Mouse (Mus musculus): Measurements from ENCODE around the gene Tmem189. TPM values are rescaled to one million over a fixed set of nuclear protein-coding genes. Genes with fewer than 3 reads are reported as not detected.

Tmem189 gene
- total and polyA plus RNA-seq, 3 experiments: 21.7 to 46.5 TPM; not detected in 1

- Histone ChIP-seq H3K27me3 (ENCODE audit: control insufficient read depth in 1 of 2, insufficient read depth in 2 of 2, low read length in 2 of 2) (no peaks in the 10 kb centered on the region), H3K36me3 (ENCODE audit: control insufficient read depth in 1 of 2, insufficient read depth in 2 of 2, low read length in 2 of 2) (no peaks in the 10 kb centered on the region), H3K9me3 (replicated peaks; ENCODE audit: insufficient read depth, low read length) (no peaks in the 10 kb centered on the region), H3K9ac (ENCODE audit: control insufficient read depth, low read depth, low read length, poor library complexity, severe bottlenecking) (no peak overlapping the region), H3K4me3 (ENCODE audit: control insufficient read depth in 1 of 2, insufficient read depth in 1 of 2, low read depth in 2 of 2, low read length in 2 of 2) (no peak overlapping the region), H3K4me1 (ENCODE audit: control insufficient read depth in 1 of 2, insufficient read depth in 2 of 2, low read length in 2 of 2) (no peaks in the 10 kb centered on the region), H3K79me2 (ENCODE audit: control insufficient read depth, insufficient read depth, low read length, poor library complexity) (no peaks in the 10 kb centered on the region), H3K27ac (ENCODE audit: control insufficient read depth, low read depth, low read length) (no peak overlapping the region)
- no peak for DNase-seq (ENCODE audit: low read depth, low spot score)
- TF ChIP-seq HCFC1 (IDR thresholded peaks at IDR 0.05; ENCODE audit: low read depth, low read length) (no peak), EP300 (IDR thresholded peaks at IDR 0.05; ENCODE audit: low read depth in 1 of 2, low read length in 2 of 2) (no peak), ZNF384 (IDR thresholded peaks at IDR 0.05; ENCODE audit: low read depth, low read length) (no peak), ZKSCAN1 (IDR thresholded peaks at IDR 0.05; ENCODE audit: low read depth, low read length) (no peak), GATA1 (IDR thresholded peaks at IDR 0.05; ENCODE audit: low read depth, low read length) (no peak)
These were observed 89.1 kb downstream of the Tmem189 start for GRCm38 (mm10) chr2:167600481-167600995.

GRCm38 (mm10) chr2:167599917-167600316, 89.7 kb downstream of the Tmem189 start:
- Histone ChIP-seq H3K4me3 (ENCODE audit: control insufficient read depth in 1 of 2, insufficient read depth in 1 of 2, low read depth in 2 of 2, low read length in 2 of 2) (no peak overlapping the region), H3K9ac (ENCODE audit: control insufficient read depth, low read depth, low read length, poor library complexity, severe bottlenecking) (no peak overlapping the region), H3K27ac (ENCODE audit: control insufficient read depth, low read depth, low read length) (no peak overlapping the region), H3K79me2 (ENCODE audit: control insufficient read depth, insufficient read depth, low read length, poor library complexity) (no peaks in the 10 kb centered on the region), H3K9me3 (replicated peaks; ENCODE audit: insufficient read depth, low read length) (no peaks in the 10 kb centered on the region), H3K4me1 (ENCODE audit: control insufficient read depth in 1 of 2, insufficient read depth in 2 of 2, low read length in 2 of 2) (no peaks in the 10 kb centered on the region), H3K27me3 (ENCODE audit: control insufficient read depth in 1 of 2, insufficient read depth in 2 of 2, low read length in 2 of 2) (no peaks in the 10 kb centered on the region), H3K36me3 (ENCODE audit: control insufficient read depth in 1 of 2, insufficient read depth in 2 of 2, low read length in 2 of 2) (no peaks in the 10 kb centered on the region)
- no peak for TF ChIP-seq CHD2 (IDR thresholded peaks at IDR 0.05; ENCODE audit: low read length)
- TF ChIP-seq ZNF384 (IDR thresholded peaks at IDR 0.05; ENCODE audit: low read depth, low read length): no peak
- TF ChIP-seq MAX (IDR thresholded peaks at IDR 0.05; ENCODE audit: low read length): no peak
- no peak for TF ChIP-seq SIN3A (IDR thresholded peaks at IDR 0.05; ENCODE audit: low read length)
- no peak for TF ChIP-seq HCFC1 (IDR thresholded peaks at IDR 0.05; ENCODE audit: low read depth, low read length)
- no peak for DNase-seq (ENCODE audit: low read depth, low spot score)

- no peak overlapping the region for H3K27ac ChIP-seq (ENCODE audit: control insufficient read depth, low read depth, low read length)
- no peaks in the 10 kb centered on the region for H3K36me3 ChIP-seq (ENCODE audit: control insufficient read depth in 1 of 2, insufficient read depth in 2 of 2, low read length in 2 of 2)
- no peak overlapping the region for H3K9ac ChIP-seq (ENCODE audit: control insufficient read depth, low read depth, low read length, poor library complexity, severe bottlenecking)
- H3K27me3 ChIP-seq (ENCODE audit: control insufficient read depth in 1 of 2, insufficient read depth in 2 of 2, low read length in 2 of 2): no peaks in the 10 kb centered on the region; a peak in 1 of 4 replicates
- no peak overlapping the region for H3K4me3 ChIP-seq (ENCODE audit: control insufficient read depth in 1 of 2, insufficient read depth in 1 of 2, low read depth in 2 of 2, low read length in 2 of 2)
- no peak for DNase-seq (ENCODE audit: low read depth, low spot score)
- no peaks in the 10 kb centered on the region for H3K79me2 ChIP-seq (ENCODE audit: control insufficient read depth, insufficient read depth, low read length, poor library complexity)
- TF ChIP-seq ZKSCAN1 (IDR thresholded peaks at IDR 0.05; ENCODE audit: low read depth, low read length) (no peak), E2F4 (IDR thresholded peaks at IDR 0.05; ENCODE audit: borderline replicate concordance, low read depth, low read length) (no peak)
- H3K4me1 ChIP-seq (ENCODE audit: control insufficient read depth in 1 of 2, insufficient read depth in 2 of 2, low read length in 2 of 2): no peaks in the 10 kb centered on the region
- no peaks in the 10 kb centered on the region for H3K9me3 ChIP-seq (replicated peaks; ENCODE audit: insufficient read depth, low read length)
These were observed 90.4 kb downstream of the Tmem189 start for GRCm38 (mm10) chr2:167599195-167599594.

Measured in MEL (cell line).